Mouse (Mus musculus) Patski (cell line): ENCODE data around the gene Tnc. TPM values are rescaled to one million over a fixed set of nuclear protein-coding genes. Genes with fewer than 3 reads are reported as not detected.

ENCODE experiments used
- ATAC-seq: fragments of 100-300 bp; one replicate; pipeline ENCODE4 v1.8.0; 2021
- CTCF ChIA-PET: fragments of 350-600 bp; sonication (Branson Sonifier 250); formaldehyde crosslinking; loops from one replicate; lab custom pipeline; 2022; ENCODE audit warnings: inconsistent platforms; lab: Charles Lee
- POLR2A ChIA-PET: fragments of 350-600 bp; sonication (Branson Sonifier 250); formaldehyde crosslinking; loops from one replicate; lab custom pipeline; 2022; ENCODE audit warnings: antibody characterized with exemption, inconsistent platforms; lab: Charles Lee
- DNase-seq: peaks from one replicate; pipeline ENCODE4 v3.0.0-alpha.2; 2011; ENCODE audit warnings: low read depth, low spot score
- H3K27me3 ChIP-seq: fragments of 371-371 bp; one replicate; pipeline ENCODE4 v1.5.1; 2021
- CTCF ChIP-seq: fragments of 100-300 bp; IDR thresholded peaks from one replicate; pipeline ENCODE4 v1.5.1; 2021
- in situ Hi-C: fragments of 300-500 bp; cut with MboI; formaldehyde crosslinking; loops from 3 replicates; pipeline ENCODE4 v1.11.1; 2018; ENCODE audit warnings: low pct_unique_long_range_greater_than_20kb, mixed read lengths
- polyA plus RNA-seq: library from polyadenylated mRNA; unstranded; gene quantifications from one replicate; pipeline ENCODE4 v1.2.3, GENCODE M21; 2021

Gene Tnc
- polyA plus RNA-seq, 1 experiment from 2014 or later: 40.2 TPM

DNA sequence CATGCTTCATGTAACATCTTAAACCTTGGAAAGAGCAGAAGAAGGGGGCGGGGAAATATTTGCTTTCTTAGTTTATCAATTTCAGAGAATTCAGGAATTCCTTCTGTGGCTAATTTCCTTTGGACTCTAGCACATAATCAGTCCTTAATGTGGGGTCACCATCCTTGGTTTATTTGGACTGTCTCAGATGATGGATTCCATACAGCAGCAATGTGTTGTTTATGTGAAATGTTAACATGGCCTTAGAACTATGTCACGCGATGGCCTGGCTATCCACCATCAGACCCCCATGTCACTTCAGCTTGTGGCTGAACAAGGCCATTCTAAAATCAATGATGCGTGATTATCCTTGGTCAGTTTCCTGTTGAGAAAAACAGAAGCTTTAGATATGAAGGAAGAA is 46.5 kb downstream of the Tnc start:
- no peak for DNase-seq
- POLR2A ChIA-PET: no interaction called here
- CTCF ChIA-PET: no interaction called here
- no peak for ATAC-seq
- no peak for TF ChIP-seq CTCF
- in situ Hi-C loops: no loop called here
- H3K27me3 ChIP-seq: no peaks in the 10 kb centered on the region

DNA sequence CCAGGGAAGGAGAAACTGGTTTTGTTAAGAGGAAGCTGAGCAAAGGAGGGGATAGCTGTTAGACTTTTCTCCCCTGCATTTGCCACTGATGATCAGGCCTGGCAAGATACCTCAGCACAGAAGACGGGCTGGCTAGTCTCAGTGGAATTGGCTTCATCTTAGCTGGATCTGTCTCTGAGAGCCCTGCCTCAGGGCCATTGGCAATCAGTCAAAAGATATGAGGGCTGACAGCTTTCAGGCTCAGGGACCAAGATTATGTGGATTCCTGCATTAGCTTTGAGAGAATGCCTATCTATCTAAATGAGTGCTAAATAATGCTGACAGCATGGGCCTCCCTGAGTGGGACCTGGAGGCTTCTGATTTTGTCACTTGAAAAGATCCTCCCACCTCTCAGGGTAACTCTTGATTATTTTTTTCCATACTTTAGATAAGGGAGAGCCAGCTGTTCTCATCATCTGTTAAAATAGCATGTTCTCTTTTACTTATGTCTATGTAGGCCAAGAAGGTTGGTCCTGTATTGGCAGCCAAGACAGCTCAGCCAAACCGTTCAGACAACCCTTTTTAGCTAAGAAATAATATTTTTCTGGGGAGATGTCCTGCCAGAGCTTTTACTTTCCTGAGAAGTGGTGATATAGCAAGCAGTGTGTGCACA is 53.2 kb downstream of the Tnc start:
- DNase-seq (no peak), ATAC-seq (no peak)
- POLR2A ChIA-PET: interaction anchor here (0.6 kb wide), 1 partner anchor 67 kb away, joined by 4 read pairs; no protein-coding TSS in a partner anchor

DNA sequence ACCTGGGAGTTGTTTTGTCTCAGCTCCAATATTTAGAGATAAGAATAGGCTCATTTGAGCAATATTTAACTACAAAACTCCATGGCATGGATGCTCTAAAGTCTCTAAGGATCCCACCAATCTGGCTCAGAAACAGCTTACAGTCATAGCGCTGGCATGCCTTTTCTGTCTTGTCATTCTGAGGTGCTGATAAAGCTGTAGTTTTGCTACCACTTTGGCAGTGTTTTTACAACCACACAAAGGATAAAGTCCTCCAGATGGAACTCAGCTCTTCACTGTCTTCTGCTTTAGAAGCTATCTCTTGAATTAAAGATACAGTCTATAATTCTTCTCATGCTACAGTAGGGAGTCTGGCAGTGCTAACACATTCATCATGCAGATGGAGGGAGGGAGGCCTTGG is 56.6 kb downstream of the Tnc start:
- CTCF ChIA-PET: interaction anchor here (1.7 kb wide), 1 partner anchor 30 kb away, joined by 3 read pairs; no protein-coding TSS in a partner anchor

More for the DNA sequence above, 53.2 kb downstream of the Tnc start:
- in situ Hi-C loops: no loop called here
- no peak for TF ChIP-seq CTCF
- no peaks in the 10 kb centered on the region for H3K27me3 ChIP-seq
- CTCF ChIA-PET: no interaction called here

DNA sequence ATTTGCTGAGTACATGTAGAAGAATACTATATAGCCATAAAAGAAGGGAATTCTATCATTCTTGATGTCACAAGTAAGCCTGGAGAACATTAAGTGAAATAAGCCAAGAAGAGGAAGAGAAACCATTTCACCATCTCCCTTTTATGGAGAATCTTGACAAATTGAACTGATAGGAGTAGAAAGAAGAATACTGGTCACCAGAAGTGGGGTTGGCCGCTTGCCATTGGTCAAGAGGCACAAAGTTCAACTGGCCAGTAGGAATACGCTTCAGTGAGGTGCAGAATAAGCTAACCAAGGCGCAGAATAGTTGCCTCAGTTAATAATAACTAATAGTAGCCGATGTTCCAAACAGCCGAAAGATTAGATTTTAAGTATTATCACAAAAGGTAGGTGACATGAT is 58.7 kb downstream of the Tnc start:
- ChIA-PET CTCF (no interaction called here), POLR2A (no interaction called here)
- ATAC-seq (no peak), DNase-seq (no peak)
- TF ChIP-seq CTCF: no peak
- in situ Hi-C loops: no loop called here
- no peaks in the 10 kb centered on the region for H3K27me3 ChIP-seq

More for the DNA sequence above, 56.6 kb downstream of the Tnc start:
- no peak for DNase-seq
- POLR2A ChIA-PET: no interaction called here
- in situ Hi-C loops: no loop called here
- no peak for ATAC-seq
- TF ChIP-seq CTCF: no peak
- no peaks in the 10 kb centered on the region for H3K27me3 ChIP-seq

DNA sequence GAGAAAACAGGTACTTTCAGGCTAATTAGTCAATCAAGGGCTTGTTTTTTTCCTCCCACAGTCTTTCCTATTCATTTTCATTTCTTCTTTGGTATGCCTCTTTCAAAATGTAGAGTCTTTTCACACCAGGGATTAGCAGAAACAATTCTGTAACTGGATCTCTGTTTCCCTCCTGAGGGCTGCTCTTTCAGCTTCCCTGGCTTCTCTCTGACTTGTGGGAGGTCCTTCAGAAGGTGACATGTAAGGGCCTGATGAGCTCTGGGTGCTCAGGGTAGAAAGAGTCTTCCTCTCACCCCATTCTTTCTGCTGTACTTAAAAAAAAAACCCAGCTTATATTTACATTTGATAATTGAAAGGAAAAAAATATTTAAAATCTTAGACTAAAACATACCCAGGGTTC is 60.2 kb downstream of the Tnc start:
- no peak for DNase-seq
- POLR2A ChIA-PET: no interaction called here
- H3K27me3 ChIP-seq: no peaks in the 10 kb centered on the region
- in situ Hi-C loops: no loop called here
- no peak for TF ChIP-seq CTCF
- CTCF ChIA-PET: interaction anchor here (0.6 to 1.5 kb wide), 5 partner anchors 8 to 473 kb away, joined by 3 to 6 read pairs (median 3); no protein-coding TSS in a partner anchor
- no peak for ATAC-seq

DNA sequence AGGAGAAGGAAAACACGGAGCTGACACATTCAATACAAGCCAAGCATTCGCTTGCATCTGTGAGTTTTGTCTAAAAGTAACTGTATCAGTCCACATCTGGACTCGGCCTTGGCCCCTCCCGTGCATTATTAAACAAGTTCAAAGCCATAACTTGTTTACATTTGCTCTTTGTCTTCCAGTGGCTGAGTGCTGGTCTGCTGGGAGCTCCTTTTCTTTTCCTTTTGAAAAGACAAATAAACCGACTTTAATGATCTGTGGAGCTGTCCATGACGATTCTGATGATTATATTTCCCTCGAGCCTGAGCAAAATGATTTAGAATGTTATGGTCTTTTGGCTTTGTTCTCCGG is 63.7 kb downstream of the Tnc start:
- no peaks in the 10 kb centered on the region for H3K27me3 ChIP-seq
- DNase-seq: no peak
- ATAC-seq: no peak
- ChIA-PET CTCF (interaction anchor here (1.1 kb wide), 1 partner anchor 23 kb away, joined by 3 read pairs; no protein-coding TSS in a partner anchor), POLR2A (no interaction called here)
- in situ Hi-C loops: no loop called here
- no peak for TF ChIP-seq CTCF

DNA sequence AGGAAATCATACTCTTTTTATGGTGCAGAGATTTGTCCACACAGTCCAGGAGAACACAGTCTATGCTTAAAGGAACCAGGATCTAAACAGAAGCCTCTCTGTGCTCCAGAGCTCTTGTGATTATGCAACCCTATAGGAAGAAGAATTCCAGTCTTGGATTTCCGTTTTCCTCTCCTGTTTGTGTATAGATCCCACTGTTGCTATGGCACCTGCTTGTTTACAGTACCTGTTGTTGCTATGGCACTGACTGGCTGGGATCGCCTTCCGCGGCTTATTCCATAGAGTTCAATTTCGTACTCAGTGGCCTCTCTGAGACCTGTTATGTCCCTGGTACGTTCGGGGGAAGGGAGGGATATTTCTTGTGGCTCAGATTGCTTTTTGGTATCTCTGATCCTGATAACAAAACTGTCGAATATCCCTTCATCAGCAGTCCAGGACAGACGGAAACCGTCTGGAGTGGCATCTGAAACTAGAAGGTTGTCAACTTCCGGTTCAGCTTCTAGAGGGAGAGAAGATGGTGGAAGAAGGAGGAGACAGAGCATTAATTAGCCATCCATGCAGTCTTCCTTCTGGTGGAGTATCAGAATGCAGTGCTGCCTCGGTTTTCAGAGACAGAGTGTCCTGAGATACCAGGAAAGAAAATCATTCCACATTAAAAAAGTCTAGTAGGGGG is 64.3 kb downstream of the Tnc start:
- CTCF ChIA-PET: interaction anchor here (1.1 kb wide), 1 partner anchor 23 kb away, joined by 3 read pairs; no protein-coding TSS in a partner anchor
- in situ Hi-C loops: no loop called here
- H3K27me3 ChIP-seq: no peaks in the 10 kb centered on the region
- POLR2A ChIA-PET: no interaction called here
- DNase-seq: no peak
- ATAC-seq: no peak
- TF ChIP-seq CTCF: no peak

DNA sequence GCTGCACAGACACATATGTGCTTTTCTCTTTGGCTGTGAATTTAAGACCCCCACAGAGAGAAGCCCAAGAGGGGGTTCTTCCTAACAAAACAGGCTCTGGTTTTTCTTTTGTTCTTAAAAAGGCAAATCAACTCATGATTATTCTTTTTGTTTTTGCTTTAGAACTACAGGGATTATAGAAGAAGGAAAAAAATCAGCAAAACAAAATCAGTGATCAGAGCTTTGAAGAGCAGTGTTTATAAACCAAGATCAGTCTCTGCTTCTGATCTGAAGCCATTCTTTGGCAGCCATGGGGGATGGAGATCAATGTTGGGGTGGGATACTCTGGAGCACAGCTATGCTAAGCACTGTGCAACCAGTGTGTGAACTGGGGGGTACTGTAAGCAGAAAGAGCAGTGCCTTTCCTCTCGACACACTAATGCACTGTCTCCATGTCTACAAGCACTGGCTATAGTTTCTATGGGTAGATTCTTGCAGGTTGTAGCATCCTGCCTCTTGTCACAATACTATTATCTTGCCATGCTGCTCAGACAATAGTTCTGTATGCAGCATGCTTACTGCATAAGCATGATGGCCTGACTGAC is 66.5 kb downstream of the Tnc start:
- no peaks in the 10 kb centered on the region for H3K27me3 ChIP-seq
- DNase-seq (no peak), ATAC-seq (no peak)
- in situ Hi-C loops: no loop called here
- POLR2A ChIA-PET: no interaction called here
- TF ChIP-seq CTCF: no peak
- CTCF ChIA-PET: no interaction called here

DNA sequence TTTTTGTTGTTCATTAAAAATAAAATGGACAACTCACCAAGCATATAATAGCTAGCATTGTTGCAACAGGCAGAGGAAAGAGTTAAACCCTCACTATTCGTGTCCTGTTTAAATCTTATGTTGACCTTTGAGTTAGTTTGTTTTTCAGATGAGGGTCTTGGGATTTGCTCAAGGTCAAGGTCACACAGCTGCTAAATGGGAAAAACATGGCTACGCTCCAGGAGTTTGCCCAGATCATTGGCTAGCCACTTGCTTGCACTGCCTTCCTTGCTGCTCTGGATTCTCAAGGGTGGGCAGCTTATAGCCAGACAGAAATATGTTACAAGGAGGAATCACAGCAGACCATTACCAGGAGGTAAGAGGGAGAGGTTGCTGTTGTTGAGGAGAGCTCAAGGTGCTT is 67.2 kb downstream of the Tnc start:
- CTCF ChIA-PET: no interaction called here
- DNase-seq: no peak
- no peaks in the 10 kb centered on the region for H3K27me3 ChIP-seq
- TF ChIP-seq CTCF: no peak
- ATAC-seq: no peak
- in situ Hi-C loops: no loop called here
- POLR2A ChIA-PET: no interaction called here

DNA sequence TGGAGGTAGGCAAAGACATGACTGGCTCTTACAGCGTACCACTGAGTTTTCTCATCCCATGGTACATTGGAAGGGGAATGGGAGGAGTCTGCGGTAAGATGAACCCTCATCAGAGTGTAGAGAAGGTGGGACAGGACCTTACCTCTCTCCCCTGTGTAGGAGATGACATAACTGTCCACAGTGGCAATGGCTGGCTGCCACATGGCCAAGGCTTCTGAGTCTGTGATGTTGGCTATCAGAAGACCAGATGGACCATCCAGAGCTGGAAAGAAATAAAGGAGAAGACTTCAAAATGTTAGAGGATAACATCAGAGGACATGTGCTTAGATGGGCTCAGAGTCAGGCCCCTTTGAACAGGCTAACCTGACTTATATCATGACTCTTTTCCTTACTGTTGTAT is 74.3 kb downstream of the Tnc start:
- POLR2A ChIA-PET: interaction anchor here (1.3 kb wide), 1 partner anchor 33 kb away, joined by 3 read pairs; no protein-coding TSS in a partner anchor
- ATAC-seq (no peak), DNase-seq (no peak)
- in situ Hi-C loops: no loop called here
- CTCF ChIA-PET: interaction anchor here (0.7 kb wide), 1 partner anchor 14 kb away, joined by 3 read pairs; no protein-coding TSS in a partner anchor
- no peak for TF ChIP-seq CTCF
- no peaks in the 10 kb centered on the region for H3K27me3 ChIP-seq

DNA sequence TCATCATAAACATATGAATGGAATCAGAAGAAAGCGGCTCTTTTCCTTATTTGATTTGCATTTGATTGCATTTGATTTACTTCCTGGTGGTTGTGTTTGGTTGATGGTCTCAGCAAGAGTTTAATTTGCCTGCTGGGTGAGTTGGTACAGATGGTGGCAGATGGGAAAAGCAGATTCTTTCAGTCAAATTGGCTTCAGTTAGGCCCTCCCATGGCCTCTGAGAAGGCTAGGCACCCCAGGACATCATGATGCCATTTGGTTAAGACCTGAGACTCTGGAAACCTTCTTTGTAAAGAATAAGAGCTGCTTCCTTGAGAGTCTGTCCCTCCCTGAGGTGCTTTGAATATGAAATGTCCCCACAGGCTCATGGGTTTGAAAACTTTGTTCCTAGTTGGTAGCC is 75.1 kb downstream of the Tnc start:
- no peaks in the 10 kb centered on the region for H3K27me3 ChIP-seq
- in situ Hi-C loops: no loop called here
- POLR2A ChIA-PET: interaction anchor here (1.3 kb wide), 1 partner anchor 34 kb away, joined by 3 read pairs; no protein-coding TSS in a partner anchor
- DNase-seq (no peak), ATAC-seq (no peak)
- no peak for TF ChIP-seq CTCF
- CTCF ChIA-PET: no interaction called here
